Mouse (Mus musculus): ENCODE data around the gene Ms4a4c.
"Not testable (repeated sequence)": the region's sequence is repeated elsewhere in the genome, so short reads cannot be mapped to it uniquely, and the experiment has no call there.

Ms4a4c gene

DNA sequence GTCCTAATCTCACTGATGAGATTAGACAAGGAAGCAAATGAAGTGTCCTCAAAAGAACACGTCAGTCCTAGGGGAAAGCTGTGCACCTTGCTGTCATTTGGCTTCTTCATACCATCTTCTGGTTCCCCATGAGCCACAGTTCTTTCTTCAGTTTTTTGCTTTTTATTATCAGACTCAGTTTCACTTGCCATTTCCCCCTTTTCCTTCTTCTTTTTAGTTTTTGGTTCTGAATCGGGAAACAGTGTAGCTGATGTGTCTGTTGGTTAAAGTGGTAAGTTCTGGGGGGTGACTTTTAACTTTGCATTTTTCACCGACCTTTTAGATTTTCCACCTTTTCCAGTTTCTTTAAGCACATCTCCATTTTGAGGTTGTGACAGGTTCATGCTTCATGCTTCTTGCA is at the start of gene Ms4a4c:
TSS of gene Ms4a4c (plus strand) at position 244 of the 400 bp plus-strand sequence.
- DNase-seq (ENCODE audit: inconsistent ontology term) = no peak

DNA sequence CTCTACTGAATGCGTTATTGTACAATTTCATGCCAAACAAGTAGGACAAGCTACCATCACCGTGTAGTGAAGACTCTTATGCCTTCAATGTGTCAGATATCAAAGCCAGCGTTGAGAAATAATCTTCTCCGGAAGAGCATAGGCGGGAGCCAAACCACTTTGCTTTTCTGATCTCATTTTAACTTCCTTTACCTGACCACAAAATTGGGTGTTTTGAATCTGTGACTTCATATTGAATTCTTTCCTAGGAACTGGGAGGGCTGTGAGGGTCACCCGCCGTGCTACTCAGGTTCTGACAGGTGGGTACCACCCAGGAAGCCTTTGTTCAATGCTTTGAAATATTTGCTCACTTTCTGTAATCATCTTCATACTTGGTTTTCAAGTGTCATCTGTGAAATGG is 48.8 kb upstream of the Ms4a4c start:
- DNase-seq (ENCODE audit: inconsistent ontology term) = no peak

DNA sequence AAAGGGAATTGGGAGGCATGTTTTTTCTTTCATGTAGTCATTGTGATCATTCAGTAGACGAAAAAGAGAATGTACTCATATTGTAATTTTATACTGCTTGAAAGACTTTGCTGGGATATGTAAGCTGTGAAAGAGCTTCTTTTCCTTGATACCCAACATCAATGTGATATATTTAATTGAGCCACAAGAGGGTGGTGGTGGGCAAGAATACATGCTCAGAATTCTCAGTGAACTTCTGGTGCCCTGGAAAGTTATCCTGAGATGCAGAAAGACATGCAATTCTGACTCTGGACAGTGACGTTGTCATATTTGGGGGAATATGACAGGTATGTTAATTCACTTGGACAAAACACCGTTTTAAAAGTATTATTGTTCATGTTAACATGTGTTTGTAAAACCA is 44.5 kb upstream of the Ms4a4c start:
- no peak for DNase-seq (ENCODE audit: inconsistent ontology term)

DNA sequence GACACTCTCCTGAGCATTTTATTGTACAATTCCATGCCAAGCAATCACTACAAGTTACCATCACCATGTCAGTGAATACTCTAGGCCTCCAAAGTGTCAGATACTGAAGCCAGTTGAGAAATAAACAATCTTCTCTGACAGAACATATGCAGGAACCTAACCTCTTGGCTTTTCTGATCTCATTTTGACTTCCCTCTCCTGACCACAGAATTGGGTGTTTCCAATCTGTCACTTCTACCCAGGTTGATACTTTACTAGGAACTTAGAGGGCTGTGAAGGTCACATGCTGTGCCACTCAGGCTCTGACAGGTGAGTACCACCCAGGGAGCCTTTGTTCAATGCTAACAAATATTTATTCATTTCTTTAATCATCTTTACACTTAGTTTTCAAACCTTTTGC is 42.6 kb upstream of the Ms4a4c start:
- no peak for DNase-seq (ENCODE audit: inconsistent ontology term)

DNA sequence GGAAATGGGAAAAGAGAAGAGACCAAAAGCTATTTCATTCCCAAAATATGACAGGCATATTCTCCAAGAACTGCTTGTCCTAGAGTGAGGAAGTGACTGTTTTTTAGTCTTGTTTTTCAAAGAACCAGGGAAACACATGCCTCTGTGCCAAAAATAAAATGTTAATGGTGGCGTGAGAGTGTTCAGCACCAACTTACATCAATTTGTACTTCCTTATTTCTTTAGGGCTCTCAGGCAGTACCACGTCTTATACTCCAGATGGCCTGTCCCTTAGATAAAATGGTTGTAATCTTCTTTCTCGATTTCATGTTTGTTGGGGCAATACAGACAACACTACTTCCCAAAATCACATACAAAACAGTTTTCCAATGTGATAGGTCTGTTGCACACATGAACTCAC is 36.3 kb upstream of the Ms4a4c start:
- no peak for DNase-seq (ENCODE audit: inconsistent ontology term)

DNA sequence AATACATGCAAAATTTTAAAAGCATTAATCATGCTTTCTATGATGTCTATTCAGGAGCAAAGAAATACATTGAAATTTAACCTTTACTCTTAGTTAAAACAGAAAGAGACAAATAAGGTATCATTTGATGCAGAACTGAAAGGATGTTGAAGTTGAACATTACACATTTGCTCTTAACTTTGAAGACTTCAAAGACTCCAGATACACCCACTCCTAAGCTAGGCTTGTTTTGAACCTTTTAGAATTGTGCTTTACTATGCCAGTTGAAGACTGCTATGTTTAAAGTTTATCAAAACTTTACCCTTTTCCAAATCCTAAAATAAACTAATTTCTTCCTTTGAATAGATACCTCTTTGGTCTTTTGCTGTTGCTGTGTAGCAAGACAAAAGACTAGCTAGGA is 33.4 kb upstream of the Ms4a4c start:
- no peak for DNase-seq (ENCODE audit: inconsistent ontology term)

DNA sequence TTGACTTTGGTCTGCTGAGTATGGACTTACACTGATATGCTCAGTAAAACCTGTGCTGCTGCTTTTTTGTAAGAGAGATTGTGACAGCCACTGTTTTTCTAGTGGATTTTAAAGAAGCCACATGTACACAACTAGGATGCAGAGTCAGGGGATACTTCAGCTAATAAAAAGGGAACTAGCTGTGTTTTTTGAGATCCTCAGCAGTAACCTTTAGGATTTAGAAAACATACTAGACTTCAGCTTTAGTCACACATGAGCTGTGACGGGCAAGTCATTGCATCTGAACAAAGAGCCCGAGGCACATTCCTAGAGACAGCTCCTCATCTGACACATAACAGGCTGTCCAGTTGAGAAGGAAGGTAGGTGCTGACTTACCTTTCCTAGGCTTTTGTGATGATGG is 29.3 kb upstream of the Ms4a4c start, which contains the start of gene Ms4a4a:
TSS of gene Ms4a4a (plus strand) at position 251 of the 400 bp plus-strand sequence.
- no peak for DNase-seq (ENCODE audit: inconsistent ontology term)

DNA sequence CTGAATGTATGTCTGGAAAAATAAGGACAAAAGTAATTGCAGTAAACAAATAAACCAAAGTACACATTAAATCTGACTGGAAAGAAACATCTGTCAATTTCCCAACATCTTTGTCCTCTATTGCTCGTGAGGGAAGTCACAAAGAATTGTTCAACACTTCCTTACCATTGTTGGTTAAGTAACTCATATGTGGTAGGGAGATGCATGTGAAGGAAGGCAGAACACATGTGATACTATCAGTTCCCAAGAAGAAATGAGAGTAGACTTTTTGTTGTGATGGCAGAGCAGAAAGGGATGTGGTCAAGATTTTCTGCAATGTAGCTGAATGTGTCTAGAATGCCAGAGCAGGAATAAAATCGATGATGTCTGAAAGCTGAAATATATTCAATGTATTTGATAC is 28.2 kb upstream of the Ms4a4c start:
- no peak for DNase-seq (ENCODE audit: inconsistent ontology term)

DNA sequence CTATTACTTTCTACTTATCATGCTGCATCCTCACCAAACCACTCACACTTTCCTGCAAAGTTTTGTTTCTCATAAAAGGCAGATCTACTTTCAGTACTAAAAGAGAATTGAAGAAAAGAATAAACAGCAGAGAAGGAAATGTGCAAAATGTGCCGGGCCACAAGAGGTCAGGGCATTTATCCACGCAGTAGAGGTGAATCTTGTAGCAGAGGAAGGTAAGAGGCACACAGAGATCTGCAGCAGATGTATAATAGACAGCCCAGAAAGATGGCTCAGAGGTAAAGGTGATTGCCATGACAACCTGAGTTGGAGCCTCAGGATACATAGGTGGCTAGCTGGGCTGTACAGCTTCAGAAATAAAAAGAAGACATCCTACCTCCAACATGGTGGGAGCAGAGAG is 17.5 kb upstream of the Ms4a4c start:
- no peak for DNase-seq (ENCODE audit: inconsistent ontology term)

DNA sequence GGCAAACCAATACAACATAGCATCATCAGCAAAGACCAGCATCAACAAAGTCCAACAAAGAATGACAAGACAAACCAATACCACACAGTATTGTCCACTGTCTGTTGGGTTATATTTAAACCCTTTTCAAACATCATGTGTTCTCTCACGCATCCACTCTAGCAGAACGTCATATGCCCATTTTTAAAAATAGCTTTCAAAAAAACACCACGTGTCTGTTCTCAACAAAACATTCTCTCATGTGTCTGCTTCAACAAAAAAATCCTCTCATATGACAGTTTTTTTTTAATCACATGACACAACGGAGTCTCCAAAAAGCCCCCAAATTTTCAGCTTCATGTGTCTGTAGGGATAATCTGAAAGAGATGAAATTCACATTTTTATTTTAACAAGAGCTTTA is 16.9 kb upstream of the Ms4a4c start:
- no peak for DNase-seq (ENCODE audit: inconsistent ontology term)

DNA sequence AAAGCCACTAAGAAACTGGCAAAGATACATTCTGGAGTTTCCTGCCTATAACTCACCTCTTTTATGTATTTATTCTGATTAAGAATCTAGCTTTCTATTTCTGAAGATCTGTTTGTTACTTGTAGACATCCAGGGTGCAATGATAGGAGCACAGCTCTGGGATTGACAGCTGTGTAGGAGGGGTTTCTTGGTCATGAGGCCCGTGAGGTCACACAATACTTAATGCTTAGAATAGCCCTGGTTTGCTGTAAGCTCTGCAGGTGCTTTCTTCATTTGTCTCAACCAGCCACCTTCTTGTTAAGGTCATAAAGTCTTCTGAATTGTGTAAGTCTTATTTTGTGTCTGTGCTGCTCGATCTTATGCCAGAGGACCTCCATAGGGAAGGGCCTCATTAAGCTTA is 15.6 kb upstream of the Ms4a4c start:
- no peak for DNase-seq (ENCODE audit: inconsistent ontology term)

DNA sequence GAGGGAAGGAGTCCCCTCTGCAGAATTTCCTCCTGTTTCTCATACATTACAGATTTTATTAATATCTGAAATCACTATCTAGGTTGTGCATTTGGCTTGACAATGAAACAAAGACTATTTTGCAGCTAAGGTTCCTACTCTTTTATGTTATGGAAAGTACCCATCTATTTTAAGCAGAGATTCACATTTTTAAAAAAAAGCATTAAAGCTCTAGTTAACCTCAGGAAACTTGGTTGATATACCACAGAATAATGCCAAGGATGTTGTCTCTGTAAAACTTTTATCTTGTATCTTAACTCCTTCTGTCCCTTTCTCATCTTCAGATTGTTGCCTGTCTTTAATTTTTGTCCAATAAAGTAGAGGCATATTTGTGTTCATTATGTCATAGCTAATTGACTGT is 8.8 kb upstream of the Ms4a4c start:
- DNase-seq (ENCODE audit: inconsistent ontology term) = no peak

DNA sequence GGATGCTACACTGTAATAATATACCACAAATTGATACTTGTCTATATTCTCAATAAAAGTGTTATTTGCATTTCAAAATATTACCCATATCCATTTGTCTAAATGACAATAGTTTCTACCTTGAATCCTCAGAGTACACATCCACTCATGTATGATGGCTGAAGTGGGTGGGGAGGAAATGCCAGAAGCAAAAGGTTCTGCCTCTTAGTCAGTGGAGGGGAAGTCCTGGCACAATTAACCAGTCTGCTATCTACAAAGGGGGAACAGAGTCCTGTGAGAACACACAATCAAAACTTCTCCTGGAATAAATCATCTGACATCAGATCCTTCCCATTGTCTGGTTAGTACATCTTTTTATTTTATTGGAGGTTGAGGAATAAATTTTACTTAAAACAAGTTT is 2.9 kb downstream of the Ms4a4c start:
- DNase-seq (ENCODE audit: inconsistent ontology term) = no peak

DNA sequence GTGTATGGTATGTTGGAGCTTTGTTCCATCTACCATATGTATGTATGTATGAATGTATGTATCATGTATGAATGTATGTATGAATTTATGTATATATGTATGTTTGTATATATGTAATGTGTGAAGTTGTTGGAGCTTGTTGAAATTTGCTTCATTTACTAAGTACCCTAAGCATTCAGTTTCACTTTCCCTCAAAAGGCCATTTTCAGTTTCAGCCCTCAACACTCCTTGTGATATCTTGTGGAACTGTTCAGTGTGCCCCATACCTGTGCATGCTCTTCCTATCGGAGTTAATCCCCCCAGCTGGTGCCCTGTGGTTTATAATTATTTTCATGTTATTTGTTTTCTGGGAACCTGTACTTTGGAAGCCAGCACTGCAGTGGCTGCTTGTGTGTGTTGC is 4.0 kb downstream of the Ms4a4c start:
- no peak for DNase-seq (ENCODE audit: inconsistent ontology term)

DNA sequence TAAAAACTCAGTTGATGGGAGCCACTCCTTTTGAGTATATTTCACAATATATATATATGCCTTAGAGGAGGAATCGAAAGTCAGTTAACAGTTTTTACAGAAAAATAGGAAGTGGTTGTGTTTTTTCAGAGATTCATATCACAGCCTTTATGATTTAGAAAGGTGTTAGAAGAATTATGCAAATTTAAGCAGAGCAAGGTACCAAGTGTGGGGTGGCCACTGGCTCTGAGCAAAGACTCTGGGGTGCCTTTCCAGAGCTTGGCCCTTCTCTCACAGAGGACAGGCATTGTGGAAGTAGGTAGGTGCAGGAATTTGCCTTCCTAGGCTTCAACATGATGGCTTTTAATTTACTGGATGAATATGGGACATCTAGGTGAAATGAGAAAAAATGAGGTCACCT is 7.1 kb downstream of the Ms4a4c start:
- no peak for DNase-seq (ENCODE audit: inconsistent ontology term)

DNA sequence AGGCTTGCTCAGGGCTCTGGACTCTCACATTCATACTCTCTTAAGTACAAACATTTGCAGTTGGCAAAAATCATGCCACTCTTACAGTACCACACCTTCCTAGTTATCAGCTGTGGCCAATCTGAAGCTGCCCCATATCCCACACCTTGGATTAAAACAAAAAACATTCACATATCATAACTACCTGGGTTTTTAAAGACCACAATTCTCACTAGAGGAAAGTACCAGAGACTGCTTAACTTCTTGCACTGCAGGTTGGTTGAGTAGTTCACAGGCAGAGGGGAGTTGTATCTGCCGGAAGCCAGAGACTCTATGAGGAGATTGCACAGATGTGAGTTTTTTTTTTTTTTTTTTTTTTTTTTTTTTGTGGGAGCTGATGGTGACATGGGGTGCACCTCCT is 9.5 kb downstream of the Ms4a4c start:
- DNase-seq (ENCODE audit: inconsistent ontology term) = no peak

DNA sequence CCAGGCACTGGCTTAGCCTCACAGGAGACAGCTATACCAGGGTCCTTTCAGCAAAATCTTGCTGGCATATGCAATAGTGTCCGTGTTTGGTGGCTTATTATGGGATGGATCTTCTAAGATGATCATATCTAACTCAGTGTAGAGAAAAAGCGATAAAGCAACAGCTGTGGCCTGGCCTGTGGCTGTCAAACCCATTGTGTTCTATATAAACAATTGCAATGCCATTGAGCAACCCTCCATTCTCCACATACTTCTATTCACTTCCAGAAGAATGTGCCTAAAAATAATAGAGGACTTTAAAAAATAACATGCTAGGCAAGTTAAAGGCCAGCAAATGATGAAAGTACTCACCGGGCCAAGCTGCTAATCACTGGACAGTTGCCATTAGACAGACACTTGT is 11.0 kb downstream of the Ms4a4c start:
- DNase-seq (ENCODE audit: inconsistent ontology term) = no peak

DNA sequence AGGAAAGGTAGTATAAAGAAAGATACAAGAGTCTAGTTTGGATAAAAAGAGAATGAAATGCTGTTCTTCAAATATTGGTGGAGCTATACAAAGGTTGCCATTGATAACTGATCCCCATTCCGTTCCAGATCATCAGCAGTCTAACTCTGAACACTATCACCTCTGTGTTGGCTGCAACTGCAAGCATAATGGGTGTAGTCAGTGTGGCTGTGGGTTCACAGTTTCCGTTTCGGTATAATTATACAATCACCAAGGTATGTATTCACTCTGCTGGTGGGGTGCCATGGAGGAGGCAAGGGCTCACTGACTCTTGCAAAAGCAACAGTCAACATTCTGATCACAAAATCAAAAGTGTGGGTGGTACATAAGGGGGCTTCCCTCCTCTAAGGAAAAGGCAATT is 14.3 kb downstream of the Ms4a4c start:
- not testable (repeated sequence) for DNase-seq (ENCODE audit: inconsistent ontology term)

DNA sequence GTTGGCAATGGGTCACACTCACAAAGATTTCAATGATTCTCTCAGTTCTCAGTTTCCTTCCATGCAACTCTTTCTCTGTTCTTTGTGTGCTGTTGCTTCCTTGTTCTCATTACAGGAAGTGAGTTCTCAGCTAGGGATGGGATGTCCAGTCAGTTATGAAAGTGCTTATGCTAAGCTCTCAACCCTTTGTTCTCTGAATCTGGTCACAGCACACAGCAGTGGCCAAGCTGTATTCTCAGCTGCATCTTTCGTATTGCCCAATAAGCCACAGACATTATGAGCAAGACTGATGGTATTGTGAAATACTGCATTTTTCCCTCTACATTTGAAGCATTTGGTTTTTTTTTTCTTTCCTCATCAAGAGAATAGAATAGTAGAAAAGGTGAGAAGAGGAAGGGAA is 26.6 kb downstream of the Ms4a4c start:
- peak; percentile 1 for DNase-seq (ENCODE audit: inconsistent ontology term)

DNA sequence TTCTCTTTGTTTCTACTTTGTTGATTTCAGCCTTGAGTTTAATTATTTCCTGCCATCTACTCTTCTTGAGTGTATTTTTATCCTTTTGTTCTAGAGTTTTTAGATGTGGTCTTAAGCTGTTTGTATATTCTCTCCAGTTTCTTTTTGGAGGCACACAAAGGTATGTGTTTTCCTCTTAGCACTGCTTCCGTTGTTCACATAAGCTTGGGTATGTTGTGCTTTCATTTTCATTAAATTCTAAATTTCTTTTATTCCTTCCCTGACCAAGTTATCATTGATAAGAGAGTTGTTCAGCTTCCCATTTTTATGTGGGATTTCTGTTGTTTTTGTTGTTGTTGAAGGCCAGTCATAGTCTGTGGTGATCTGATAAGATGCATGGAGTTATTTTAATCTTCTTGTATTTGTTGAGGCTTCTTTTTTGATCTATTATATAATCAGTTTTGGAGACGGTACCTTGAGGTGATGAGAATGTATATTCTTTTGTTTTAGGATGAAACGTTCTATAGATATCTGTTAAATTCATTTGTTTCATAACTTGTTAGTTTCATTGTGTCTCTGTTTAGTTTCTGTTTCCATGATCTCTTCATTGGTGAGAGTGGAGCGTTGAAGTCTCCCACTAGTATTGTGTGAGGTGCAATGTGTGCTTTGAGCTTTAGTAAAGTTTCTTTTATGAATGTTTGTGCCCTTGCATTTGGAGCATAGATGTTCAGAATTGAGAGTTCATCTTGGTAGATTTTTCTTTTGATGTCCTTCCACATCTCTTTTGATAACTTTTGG is 30.7 kb downstream of the Ms4a4c start:
- DNase-seq (ENCODE audit: inconsistent ontology term) = no peak

DNA sequence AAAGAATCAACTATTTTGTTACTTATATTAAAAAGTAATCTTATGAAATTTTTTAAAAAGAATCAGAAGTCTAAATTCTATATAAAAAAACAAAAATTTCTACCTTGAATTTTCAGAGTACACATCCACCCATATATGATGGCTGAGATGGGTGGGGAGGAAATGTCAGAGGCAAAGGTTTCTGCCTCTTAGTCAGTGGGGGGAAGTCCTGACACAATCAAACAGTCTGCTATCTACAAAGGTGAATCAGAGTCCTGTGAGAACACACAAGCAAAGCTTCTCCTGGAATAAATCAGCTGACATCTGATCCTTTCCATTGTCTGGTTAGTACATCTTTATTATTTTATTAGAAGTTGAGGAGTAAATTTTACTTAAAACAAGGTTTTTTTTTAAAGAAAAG is 38.8 kb downstream of the Ms4a4c start, which contains the start of gene Ms4a4b:
TSS of gene Ms4a4b (plus strand) at position 216 of the 400 bp plus-strand sequence.
- no peak for DNase-seq (ENCODE audit: inconsistent ontology term)

DNA sequence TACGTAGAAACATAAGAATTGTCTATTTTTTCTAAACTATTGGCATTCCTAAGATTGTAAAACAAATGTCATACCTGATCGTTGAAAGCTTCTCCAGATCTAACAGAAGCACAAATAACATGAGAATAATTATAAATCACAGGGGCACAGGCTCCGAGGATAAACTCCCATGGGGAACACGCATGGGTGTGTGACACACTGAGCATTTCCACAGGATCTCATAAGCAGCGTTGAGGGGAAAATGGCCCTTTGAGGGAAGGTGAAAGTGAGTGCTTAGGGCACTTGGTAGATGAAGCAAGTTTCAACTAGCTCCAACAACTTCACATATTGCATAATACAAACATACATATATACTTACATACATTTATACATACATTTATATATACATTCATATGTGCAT is 39.4 kb downstream of the Ms4a4c start:
- DNase-seq (ENCODE audit: inconsistent ontology term) = no peak

DNA sequence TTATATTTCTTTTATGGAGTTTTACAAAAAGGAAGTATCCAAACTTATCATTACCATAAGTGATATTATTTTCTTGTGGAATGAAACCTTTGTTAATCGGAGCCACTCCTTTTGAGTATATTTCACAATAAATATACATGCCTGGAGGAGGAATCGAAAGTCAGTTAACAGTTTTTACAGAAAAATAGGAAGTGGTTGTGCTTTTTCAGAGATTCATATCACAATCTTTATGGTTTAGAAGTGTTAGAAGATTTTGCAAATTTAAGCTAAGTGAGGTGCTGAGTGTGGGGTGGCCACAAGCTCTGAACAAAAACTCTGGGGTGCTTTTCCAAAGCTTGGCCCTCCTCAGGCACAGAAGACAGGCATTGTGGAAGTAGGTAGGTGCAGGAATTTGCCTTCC is 42.7 kb downstream of the Ms4a4c start:
- no peak for DNase-seq (ENCODE audit: inconsistent ontology term)

DNA sequence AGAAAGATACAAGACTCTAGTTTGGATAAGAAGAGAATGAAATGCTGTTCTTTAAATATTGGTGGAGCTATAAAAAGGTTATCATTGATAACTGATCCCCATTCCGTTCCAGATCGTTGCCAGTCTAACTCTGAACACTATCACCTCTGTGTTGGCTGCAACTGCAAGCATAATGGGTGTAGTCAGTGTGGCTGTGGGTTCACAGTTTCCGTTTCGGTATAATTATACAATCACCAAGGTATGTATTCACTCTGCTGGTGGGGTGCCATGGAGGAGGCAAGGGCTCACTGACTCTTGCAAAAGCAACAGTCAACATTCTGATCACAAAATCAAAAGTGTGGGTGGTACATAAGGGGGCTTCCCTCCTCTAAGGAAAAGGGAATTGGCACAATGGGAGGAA is 54.5 kb downstream of the Ms4a4c start:
- not testable (repeated sequence) for DNase-seq (ENCODE audit: inconsistent ontology term)
